Mouse (Mus musculus): ENCODE measurements around the gene Tspan14. TPM values are rescaled to one million over a fixed set of nuclear protein-coding genes. Genes with fewer than 3 reads are reported as not detected.

The Tspan14 gene
- total and polyA plus RNA-seq, 3 experiments = 10.3 to 32.3 (median 23.4) TPM

DNA sequence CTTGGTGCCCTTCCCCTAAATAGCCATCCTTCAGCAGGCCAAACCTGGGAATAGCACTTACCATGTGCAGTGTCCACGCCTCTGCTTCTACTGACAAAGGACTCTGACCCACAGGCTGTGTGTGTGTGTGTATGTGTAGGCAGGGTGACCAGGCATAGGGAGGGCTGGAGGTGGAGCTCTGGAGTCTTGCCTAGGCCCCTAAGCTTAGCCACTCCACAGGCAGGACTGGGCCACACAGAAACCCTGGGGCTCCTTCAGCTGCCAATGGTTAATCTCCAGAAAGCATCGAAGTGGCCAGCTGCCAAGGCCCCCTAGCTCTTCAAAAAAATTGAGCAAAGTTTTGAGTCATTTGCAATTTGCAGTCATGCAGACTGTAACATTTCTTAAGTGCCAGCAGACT is 41.5 kb upstream of the Tspan14 start:
- DNase-seq (ENCODE audit: low spot score) (no peak), ATAC-seq (ENCODE audit: extremely low read depth, insufficient number of reproducible peaks, low FRiP score, poor library complexity, severe bottlenecking) (no peak)
- no peaks in the 10 kb centered on the region for H3K27me3 ChIP-seq (ENCODE audit: insufficient read depth, low read length)
- H3K9me3 ChIP-seq (replicated peaks) = no peaks in the 10 kb centered on the region
- peaks cover 45% of the 10 kb centered on the region for H3K36me3 ChIP-seq (replicated peaks)
- no peak overlapping the region; the same call in 1 of the 2 replicates for H3K4me3 ChIP-seq (ENCODE audit: low read depth, low read length)
- TF ChIP-seq POLR2AphosphoS5 (IDR thresholded peaks at IDR 0.05; ENCODE audit: insufficient replicate concordance, low read depth, low read length) (no peak), GATA2 (IDR thresholded peaks at IDR 0.05; ENCODE audit: borderline replicate concordance, low read depth, low read length) (no peak), TAL1 (conservative IDR thresholded peaks at IDR 0.05; ENCODE audit: low read depth, low read length) (no peak), CTCF (IDR thresholded peaks at IDR 0.05; ENCODE audit: low read depth, low read length) (no peak)
- H3K4me1 ChIP-seq (ENCODE audit: insufficient read depth, low read depth, low read length) = peaks cover 74% of the 10 kb centered on the region

DNA sequence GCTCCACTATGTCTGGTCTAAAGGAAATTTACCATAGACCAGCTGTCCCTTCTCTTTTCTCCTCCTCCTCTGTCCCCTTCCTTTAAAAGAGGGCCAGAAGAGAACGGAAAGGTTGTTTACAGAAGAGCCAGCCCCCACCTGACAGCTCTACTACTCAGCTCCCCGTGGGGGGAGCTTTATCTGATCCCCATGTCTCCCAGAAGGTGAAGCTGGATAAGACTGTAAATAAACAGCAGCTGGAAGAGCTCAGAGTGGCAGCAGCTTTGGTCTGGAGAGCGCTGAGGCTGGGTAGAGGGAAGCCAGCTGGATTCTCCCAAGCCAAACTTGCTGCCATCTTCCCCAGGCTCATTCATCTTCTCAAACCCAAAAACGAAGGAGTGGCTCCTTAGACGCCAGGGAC is 41.0 kb upstream of the Tspan14 start:
- peaks cover 69% of the 10 kb centered on the region for H3K4me1 ChIP-seq (ENCODE audit: insufficient read depth, low read depth, low read length)
- peaks cover 48% of the 10 kb centered on the region for H3K36me3 ChIP-seq (replicated peaks)
- no peak overlapping the region; the same call in 1 of the 2 replicates for H3K4me3 ChIP-seq (ENCODE audit: low read depth, low read length)

DNA sequence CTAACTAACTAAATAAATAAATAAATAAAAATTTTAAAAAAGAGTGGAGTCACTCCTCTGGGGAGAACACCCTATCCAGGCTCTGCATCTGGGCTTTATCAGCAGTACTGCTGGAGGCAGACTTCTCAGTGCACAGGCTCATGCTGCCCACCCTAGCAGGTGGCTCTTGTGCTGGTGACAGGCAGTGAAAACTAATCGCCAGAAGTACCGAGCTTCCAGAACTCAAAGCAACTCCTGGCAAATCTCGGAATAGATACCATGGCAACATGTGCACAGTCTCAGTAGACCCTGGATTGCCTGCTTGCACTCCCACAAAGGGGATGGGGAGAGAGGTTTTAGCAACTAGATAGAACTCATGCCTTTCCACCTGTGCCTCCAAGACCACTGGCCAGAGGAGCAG is 40.3 kb upstream of the Tspan14 start:
- no peak for TF ChIP-seq POLR2AphosphoS5 (IDR thresholded peaks at IDR 0.05; ENCODE audit: insufficient replicate concordance, low read depth, low read length)
- TF ChIP-seq TAL1 (conservative IDR thresholded peaks at IDR 0.05; ENCODE audit: low read depth, low read length) = peak; percentile 54
- no peak for DNase-seq (ENCODE audit: low spot score)
- Histone ChIP-seq H3K9me3 (replicated peaks) (no peaks in the 10 kb centered on the region), H3K4me3 (ENCODE audit: low read depth, low read length) (no peak overlapping the region; the same call in 1 of the 2 replicates), H3K36me3 (replicated peaks) (peaks cover 56% of the 10 kb centered on the region), H3K27me3 (ENCODE audit: insufficient read depth, low read length) (no peaks in the 10 kb centered on the region), H3K4me1 (ENCODE audit: insufficient read depth, low read depth, low read length) (peaks cover 61% of the 10 kb centered on the region)
- ATAC-seq (ENCODE audit: extremely low read depth, insufficient number of reproducible peaks, low FRiP score, poor library complexity, severe bottlenecking) = peak; percentile 77

More for the DNA sequence above, 41.0 kb upstream of the Tspan14 start:
- Histone ChIP-seq H3K9me3 (replicated peaks) (no peaks in the 10 kb centered on the region), H3K27me3 (ENCODE audit: insufficient read depth, low read length) (no peaks in the 10 kb centered on the region)
- ATAC-seq (ENCODE audit: extremely low read depth, insufficient number of reproducible peaks, low FRiP score, poor library complexity, severe bottlenecking) = peak; percentile 16; the same call in 1 of the 2 replicates
- DNase-seq (ENCODE audit: low spot score) = no peak
- no peak for TF ChIP-seq CTCF (IDR thresholded peaks at IDR 0.05; ENCODE audit: low read depth, low read length)
- no peak for TF ChIP-seq GATA1 (IDR thresholded peaks at IDR 0.05; ENCODE audit: borderline replicate concordance, low read length)
- no peak for TF ChIP-seq GATA2 (IDR thresholded peaks at IDR 0.05; ENCODE audit: borderline replicate concordance, low read depth, low read length)
- peak; percentile 45 for TF ChIP-seq TAL1 (conservative IDR thresholded peaks at IDR 0.05; ENCODE audit: low read depth, low read length)
- TF ChIP-seq POLR2AphosphoS5 (IDR thresholded peaks at IDR 0.05; ENCODE audit: insufficient replicate concordance, low read depth, low read length) = no peak

DNA sequence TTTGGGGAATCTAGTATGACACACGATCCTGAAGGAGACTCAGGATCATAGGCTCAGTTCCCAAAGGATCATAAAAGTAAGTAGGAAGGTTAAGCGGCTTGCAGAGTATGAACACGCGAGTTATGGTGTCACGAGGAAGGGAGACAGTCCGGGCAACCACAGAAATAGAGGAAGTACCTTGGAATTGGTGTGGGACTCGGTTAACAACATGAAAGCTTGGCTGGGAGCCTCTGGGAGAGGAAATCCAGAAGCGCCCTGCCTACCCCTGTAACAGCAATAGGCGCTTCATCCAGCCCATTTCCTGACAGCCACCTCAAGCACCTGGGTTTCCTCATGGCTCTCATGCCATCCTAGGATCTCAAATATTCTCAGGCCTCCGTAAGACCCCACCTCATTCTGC is 39.7 kb upstream of the Tspan14 start:
- Histone ChIP-seq H3K4me1 (ENCODE audit: insufficient read depth, low read depth, low read length) (peaks cover 55% of the 10 kb centered on the region), H3K27me3 (ENCODE audit: insufficient read depth, low read length) (no peaks in the 10 kb centered on the region), H3K4me3 (ENCODE audit: low read depth, low read length) (no peak overlapping the region; the same call in 1 of the 2 replicates), H3K9me3 (replicated peaks) (no peaks in the 10 kb centered on the region), H3K36me3 (replicated peaks) (peaks cover 62% of the 10 kb centered on the region)
- DNase-seq (ENCODE audit: low spot score) (no peak), ATAC-seq (ENCODE audit: extremely low read depth, insufficient number of reproducible peaks, low FRiP score, poor library complexity, severe bottlenecking) (no peak)
- TF ChIP-seq GATA1 (IDR thresholded peaks at IDR 0.05; ENCODE audit: borderline replicate concordance, low read length) (no peak), CTCF (IDR thresholded peaks at IDR 0.05; ENCODE audit: low read depth, low read length) (no peak), POLR2AphosphoS5 (IDR thresholded peaks at IDR 0.05; ENCODE audit: insufficient replicate concordance, low read depth, low read length) (no peak), TAL1 (conservative IDR thresholded peaks at IDR 0.05; ENCODE audit: low read depth, low read length) (no peak), GATA2 (IDR thresholded peaks at IDR 0.05; ENCODE audit: borderline replicate concordance, low read depth, low read length) (no peak)

DNA sequence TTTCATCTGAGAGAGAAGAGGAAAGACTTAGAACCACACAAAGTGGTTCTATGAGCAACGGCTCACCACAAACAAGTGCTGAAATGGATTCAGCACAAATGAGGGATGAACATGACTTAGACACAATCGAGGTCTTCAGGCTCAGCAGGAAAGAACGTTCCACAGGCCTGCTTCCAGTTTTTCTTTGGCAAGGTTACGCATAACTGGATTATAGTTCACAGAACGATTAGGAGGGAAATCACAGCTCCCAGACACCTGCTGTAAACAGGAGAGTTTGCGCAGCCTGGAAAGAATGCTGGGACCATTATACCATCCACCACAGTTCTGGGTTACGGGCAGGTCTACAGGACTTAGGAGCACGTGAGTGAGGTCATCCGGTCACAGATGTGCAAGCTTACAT is 39.1 kb upstream of the Tspan14 start:
- Histone ChIP-seq H3K36me3 (replicated peaks) (peaks cover 65% of the 10 kb centered on the region), H3K27me3 (ENCODE audit: insufficient read depth, low read length) (no peaks in the 10 kb centered on the region), H3K9me3 (replicated peaks) (no peaks in the 10 kb centered on the region), H3K4me3 (ENCODE audit: low read depth, low read length) (no peak overlapping the region), H3K4me1 (ENCODE audit: insufficient read depth, low read depth, low read length) (peaks cover 52% of the 10 kb centered on the region)
- no peak for DNase-seq (ENCODE audit: low spot score)
- ATAC-seq (ENCODE audit: extremely low read depth, insufficient number of reproducible peaks, low FRiP score, poor library complexity, severe bottlenecking) = no peak
- TF ChIP-seq POLR2AphosphoS5 (IDR thresholded peaks at IDR 0.05; ENCODE audit: insufficient replicate concordance, low read depth, low read length) = no peak
- TF ChIP-seq GATA2 (IDR thresholded peaks at IDR 0.05; ENCODE audit: borderline replicate concordance, low read depth, low read length) = no peak
- TF ChIP-seq CTCF (IDR thresholded peaks at IDR 0.05; ENCODE audit: low read depth, low read length) = no peak
- TF ChIP-seq TAL1 (conservative IDR thresholded peaks at IDR 0.05; ENCODE audit: low read depth, low read length) = no peak
- no peak for TF ChIP-seq GATA1 (IDR thresholded peaks at IDR 0.05; ENCODE audit: borderline replicate concordance, low read length)

DNA sequence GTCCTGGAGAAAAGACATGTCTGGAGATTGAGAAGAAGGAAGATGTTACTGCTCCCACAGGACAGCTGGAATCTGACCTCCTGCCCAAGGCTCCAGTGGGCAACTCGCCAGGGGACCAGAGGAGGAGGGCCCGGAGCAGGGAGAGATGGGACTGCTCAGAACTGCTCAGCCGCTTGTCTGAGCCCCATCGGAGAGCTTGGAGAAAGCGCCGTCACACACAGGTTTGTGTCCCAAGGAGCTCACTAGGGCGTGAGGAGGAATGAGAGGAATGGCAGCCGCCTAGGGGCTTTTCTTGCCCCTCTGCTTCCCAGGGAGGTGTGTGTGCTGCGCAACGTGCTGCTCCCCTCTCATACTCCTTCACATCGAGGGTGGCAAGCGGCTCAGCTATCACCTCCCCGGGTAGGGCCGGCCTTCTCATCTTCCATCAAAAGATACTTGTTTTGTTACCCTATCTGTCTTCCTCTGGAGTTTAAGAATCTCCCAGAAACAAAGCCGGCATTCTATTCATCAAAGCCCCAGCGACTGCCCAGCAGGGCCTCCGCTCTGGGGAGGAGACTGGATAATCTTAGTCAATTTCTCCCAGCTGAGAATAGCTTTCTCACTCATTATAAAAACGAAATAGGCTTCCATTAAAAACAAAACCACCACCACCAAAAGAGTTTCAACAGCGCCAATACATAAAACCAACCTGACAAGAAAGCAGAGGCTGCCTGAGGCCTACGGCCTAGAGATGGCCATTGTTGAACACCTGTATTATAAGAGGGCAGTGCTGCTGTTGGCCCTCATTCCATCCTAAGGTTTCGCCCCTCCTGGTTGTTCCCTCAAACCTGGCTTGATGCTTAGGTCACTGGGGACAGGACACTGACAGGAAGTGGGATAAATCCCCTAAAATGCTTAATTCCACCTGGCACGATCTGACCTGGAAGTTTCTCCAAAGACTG is 37.9 kb upstream of the Tspan14 start:
- TF ChIP-seq CTCF (IDR thresholded peaks at IDR 0.05; ENCODE audit: low read depth, low read length) = no peak
- TF ChIP-seq GATA2 (IDR thresholded peaks at IDR 0.05; ENCODE audit: borderline replicate concordance, low read depth, low read length) = no peak
- TF ChIP-seq TAL1 (conservative IDR thresholded peaks at IDR 0.05; ENCODE audit: low read depth, low read length) = no peak
- TF ChIP-seq POLR2AphosphoS5 (IDR thresholded peaks at IDR 0.05; ENCODE audit: insufficient replicate concordance, low read depth, low read length) = no peak
- no peak for TF ChIP-seq GATA1 (IDR thresholded peaks at IDR 0.05; ENCODE audit: borderline replicate concordance, low read length)
- H3K4me3 ChIP-seq (ENCODE audit: low read depth, low read length) = no peak overlapping the region
- peaks cover 45% of the 10 kb centered on the region for H3K4me1 ChIP-seq (ENCODE audit: insufficient read depth, low read depth, low read length)
- H3K36me3 ChIP-seq (replicated peaks) = peaks cover 68% of the 10 kb centered on the region
- H3K9me3 ChIP-seq (replicated peaks) = no peaks in the 10 kb centered on the region
- no peak for DNase-seq (ENCODE audit: low spot score)
- no peak for ATAC-seq (ENCODE audit: extremely low read depth, insufficient number of reproducible peaks, low FRiP score, poor library complexity, severe bottlenecking)
- no peaks in the 10 kb centered on the region for H3K27me3 ChIP-seq (ENCODE audit: insufficient read depth, low read length)
